Mouse (Mus musculus): ENCODE results near the gene Klhl21. TPM values are rescaled to one million over a fixed set of nuclear protein-coding genes. Genes with fewer than 3 reads are reported as not detected.
"Not testable (repeated sequence)": the region's sequence is repeated elsewhere in the genome, so short reads cannot be mapped to it uniquely, and the experiment has no call there.

The Klhl21 gene
- total RNA-seq, 2 experiments from 2014 or later, result 18.8 to 19.3 TPM

DNA sequence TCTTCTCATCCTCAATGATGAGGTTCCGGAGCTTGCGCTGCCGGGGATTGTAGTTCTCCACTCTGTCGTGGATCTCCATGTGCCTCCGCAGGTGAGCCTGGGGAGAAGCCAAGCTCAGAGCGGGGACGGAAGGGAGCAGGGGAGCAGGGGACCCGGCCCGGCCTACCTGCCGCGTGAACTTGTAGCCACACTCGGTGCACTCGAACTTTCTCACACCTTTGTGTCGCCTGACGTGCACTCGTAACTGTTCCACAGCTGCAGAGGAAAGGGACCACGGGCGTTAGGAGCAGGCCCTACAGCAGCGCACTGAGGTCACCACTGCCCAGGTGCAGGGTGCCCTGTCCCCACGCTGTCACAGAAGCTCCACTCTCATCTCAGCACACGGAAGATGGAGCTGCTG lies 11.4 kb downstream of the Klhl21 start:
- DNase-seq (ENCODE audit: low spot score in 2 of 2), result no peak

DNA sequence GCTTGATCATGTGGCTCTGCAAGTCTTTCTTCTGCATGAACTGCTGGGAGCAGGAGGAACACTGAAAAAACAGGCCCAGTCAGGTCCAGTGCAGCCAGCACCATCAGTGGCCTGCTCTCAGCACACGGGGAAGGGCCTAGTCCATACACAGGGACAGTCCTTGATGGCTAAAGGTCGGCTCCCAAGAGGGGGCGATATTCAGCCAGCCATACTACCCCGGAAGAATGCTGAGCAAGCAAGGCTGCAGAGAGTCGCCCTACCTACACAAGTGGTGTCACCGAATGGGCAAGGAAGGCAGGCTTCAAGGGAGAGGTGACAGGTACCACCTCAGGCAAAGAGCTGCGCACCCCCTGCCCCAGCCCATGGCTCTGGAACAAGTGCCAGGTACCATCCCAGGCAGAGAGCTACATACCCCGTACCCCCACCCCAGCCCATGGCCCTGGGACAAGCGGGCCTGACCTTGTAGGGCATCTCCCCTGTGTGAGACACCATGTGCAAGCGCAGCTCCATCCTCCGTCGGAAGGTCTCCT lies 13.0 kb downstream of the Klhl21 start:
- no peak for DNase-seq (ENCODE audit: low spot score in 2 of 2)

DNA sequence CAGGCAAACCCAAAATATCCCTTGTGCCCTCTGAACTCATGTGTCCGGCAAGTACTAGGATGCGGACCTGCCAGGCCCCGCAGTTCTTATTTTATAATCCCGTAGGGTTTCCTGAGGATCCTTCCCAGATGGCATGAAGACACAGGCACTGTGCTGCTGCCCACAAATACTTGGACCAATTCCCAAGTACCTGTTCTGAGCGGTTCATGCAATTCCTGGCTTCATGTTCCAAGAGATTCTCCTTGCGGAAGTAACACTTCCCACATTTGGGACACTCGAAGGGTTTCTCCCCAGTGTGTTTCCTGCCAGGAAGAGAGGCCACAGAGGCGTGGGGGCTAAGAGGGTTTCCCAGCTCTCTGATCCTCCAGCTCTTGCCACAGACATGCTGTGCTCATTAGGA lies 13.9 kb downstream of the Klhl21 start:
- no peak for DNase-seq (ENCODE audit: low spot score in 2 of 2)

DNA sequence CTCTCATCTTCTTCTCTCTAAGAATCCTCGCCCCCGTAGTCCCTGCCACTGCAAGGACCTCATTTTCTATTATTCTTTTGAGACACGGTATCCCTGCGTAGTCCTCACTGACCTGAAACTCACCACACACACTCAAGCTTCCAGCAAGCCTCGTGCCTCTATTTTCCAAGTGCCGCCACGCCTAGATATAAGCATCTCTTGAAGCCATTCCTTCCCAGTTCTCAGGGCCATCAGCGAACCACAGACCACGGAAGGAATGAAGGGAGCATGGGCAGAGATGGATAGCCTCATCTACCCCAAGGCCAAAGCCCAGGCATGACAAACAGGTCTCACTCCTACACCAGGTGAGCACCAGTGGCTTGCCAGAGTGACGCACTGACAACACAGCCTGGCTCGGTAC lies 15.9 kb downstream of the Klhl21 start:
- DNase-seq (ENCODE audit: low spot score in 2 of 2), result no peak

DNA sequence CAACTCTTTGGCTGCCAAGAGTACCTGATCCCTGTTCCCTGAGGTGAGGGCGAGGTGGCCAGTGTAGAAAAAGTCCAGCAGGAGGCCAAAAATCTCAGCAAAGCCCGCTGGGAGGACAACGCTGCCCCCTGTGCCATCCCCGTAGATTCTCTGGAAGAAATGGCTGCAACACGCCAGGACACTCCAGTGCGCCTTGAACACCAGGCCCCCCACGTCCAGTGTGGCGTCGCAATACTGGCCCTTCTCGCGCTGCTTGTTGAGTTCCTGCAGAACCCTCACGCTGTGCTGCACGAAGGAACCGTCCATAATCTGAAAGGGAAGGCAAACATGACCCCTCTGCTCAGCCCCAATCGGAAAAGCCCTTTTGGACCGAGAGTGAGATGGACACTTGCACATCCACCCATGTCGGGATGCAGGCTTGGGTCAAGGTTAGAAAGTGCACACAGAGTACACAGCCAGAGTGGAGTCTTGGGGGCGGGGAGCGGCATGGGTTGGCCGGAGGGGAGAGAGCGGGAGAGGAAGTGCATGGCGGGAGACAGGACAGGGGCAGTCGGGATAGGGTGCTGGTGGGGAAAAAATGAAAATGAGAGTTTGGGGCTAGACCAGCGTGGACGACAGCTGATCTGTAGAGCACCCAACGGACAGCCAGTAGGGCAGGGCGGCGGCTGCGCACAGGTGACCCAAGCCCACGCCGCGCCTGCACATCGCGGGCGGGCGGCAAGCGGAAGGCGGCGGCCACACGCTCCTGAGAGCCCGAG lies 18.3 kb downstream of the Klhl21 start:
- DNase-seq (ENCODE audit: low spot score in 2 of 2), result no peak

DNA sequence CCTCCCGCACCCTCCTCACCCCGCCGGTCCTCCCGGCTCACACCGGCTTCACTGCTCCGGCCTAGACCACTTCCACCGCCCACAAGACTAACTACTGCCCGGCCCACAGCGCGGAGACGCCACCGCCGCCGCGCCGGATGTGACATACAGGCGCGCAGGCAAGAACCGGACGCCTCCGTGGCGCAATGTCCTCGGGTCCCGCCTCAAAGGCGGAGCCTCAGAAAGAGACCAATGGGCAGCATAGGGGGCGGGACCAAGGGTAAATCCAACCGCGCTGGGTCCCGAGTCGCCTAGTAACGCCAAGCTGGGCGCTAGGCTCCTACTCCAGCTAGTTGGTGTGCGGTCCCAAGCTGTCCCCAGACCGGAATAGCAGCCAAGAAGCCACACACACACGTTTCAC lies 18.9 kb downstream of the Klhl21 start, which contains the start of gene Zbtb48:
TSS of gene Zbtb48 (minus strand) at position 148 of the 400 bp plus-strand sequence.
- peak; percentile 85 to 96 for DNase-seq (ENCODE audit: low spot score in 2 of 2)

DNA sequence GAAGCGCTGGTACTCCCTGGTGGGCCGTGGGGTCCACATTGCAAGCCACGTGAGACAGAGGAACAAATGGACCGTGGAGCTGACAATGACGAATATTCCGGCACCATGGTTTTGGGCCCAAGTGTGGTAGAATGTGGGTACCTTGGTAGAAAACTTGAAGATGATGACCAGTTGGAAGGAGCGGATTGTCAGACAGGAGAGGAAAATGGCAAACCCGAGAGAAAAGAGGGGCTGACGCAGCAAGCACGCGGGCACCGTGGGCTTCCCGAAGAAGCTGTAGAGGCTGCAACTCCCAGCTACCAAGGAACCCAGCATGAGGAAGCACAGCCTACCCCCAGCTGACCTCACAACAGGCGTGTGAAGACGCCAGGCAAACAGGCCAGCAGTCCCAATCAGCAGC lies 19.9 kb downstream of the Klhl21 start:
- no peak for DNase-seq (ENCODE audit: low spot score in 2 of 2)

DNA sequence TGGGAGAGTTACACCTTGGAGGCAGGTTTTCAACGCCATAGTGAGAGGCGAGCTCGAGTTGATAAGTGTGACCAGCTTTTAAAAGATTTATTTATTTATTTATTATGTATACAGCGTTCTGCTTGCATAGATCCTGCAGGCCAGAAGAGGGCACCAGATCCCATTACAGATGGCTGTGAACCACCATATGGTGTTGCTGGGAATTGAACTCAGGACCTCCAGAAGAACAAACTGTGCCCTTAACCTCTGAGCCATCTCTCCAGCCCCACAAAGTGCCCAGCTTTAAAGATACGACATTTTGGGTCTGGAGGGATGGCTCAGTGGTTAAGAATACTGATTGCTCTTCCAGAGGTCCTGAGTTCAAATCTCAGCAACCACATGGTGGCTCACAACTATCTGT lies 20.5 kb downstream of the Klhl21 start:
- DNase-seq (ENCODE audit: low spot score in 2 of 2), result no peak

DNA sequence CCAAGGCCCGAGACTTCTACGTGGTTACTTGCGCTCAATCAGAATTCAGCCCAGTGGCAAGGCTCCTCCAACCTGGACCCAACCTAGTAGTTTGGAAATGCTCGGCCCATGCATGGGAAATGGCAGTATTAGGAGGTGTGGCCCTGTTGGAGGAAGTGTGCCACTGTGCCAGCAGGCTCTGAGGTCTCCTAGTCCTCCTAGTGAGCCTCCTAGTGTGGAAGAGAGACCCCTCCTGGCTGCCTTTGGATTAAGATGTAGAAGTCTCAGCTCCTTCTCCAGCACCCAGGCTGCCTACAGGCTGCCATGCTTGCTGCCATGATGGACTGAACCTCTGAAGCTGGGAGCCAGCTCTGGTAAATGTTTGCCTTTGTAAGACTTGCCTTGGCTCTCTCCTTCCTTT lies 21.4 kb downstream of the Klhl21 start:
- no peak for DNase-seq (ENCODE audit: low spot score in 2 of 2)

DNA sequence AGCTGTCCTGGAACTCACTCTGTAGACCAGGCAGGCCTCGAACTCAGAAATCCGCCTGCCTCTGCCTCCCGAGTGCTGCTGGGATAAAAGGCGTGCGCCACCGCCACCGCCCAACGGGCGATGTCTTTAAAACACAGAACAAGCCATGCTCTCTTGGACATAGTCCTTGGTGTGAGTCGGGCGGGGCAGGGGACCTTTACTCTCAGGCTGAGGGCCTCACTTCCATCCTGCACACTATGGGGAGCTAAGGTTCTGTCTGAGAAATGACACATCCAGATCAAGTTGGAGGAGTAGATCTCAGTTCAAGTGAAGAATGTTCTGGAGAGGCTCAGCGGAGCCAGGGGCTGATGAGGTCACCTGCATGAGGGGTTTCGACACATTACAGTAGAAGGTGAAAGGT lies 24.3 kb downstream of the Klhl21 start:
- no peak for DNase-seq (ENCODE audit: low spot score in 2 of 2)

DNA sequence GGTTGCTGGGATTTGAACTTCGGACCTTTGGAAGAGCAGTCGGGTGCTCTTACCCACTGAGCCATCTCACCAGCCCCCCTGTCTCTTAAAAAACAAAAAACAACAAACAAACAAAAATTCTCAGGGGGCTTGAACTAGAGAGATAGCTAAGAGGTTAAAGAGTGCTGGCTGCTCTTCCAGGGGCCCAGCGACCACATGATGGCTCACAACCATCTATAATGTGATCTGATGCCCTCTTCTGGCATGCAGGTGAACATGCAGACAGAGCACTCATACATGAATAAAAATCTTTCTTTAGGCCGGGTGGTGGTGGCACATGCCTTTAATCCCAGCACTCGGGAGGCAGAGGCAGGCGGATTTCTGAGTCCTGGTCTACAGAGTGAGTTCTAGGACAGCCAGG lies 27.9 kb downstream of the Klhl21 start:
- DNase-seq (ENCODE audit: low spot score in 2 of 2), result not testable (repeated sequence)

DNA sequence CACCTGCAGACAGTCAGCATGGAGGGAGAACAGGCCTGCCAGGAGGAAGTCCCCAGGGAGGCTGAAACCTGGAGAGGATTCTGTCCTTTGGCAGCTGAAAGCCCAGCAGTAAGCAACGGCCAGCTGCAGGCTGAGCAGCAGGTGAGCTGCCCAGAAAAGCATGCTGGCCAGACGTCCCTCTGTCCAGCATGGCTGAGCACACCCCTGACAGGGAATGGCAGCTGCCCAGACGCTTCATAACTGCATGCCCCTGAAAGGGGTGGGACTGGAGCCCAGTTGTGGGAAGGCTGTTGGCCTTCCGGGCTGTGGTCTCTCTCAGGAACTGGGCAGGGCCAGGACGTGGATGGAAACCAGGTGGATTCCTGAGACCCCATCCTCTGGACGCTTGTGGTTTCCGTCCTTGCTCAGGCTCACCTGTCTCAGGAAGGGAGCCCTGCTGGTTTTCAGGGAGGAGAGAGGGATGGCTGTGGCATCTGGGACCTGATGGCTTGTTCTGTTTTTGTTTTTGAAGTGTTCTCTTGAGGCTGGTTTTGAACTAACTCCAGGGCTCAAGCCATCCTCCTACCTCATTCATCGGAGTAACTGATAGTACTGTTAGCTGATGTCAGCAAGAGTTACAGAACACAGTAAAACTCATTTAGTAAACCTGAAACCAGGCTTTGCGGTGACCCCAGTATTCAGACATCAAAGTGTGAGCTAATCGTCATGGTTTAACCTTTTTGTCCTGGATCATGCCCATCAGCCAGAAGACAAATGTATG lies 29.8 kb downstream of the Klhl21 start, which contains the start of gene Tas1r1:
TSS of gene Tas1r1 (minus strand) at position 344 of the 760 bp plus-strand sequence.
- DNase-seq (ENCODE audit: low spot score in 2 of 2), result no peak

DNA sequence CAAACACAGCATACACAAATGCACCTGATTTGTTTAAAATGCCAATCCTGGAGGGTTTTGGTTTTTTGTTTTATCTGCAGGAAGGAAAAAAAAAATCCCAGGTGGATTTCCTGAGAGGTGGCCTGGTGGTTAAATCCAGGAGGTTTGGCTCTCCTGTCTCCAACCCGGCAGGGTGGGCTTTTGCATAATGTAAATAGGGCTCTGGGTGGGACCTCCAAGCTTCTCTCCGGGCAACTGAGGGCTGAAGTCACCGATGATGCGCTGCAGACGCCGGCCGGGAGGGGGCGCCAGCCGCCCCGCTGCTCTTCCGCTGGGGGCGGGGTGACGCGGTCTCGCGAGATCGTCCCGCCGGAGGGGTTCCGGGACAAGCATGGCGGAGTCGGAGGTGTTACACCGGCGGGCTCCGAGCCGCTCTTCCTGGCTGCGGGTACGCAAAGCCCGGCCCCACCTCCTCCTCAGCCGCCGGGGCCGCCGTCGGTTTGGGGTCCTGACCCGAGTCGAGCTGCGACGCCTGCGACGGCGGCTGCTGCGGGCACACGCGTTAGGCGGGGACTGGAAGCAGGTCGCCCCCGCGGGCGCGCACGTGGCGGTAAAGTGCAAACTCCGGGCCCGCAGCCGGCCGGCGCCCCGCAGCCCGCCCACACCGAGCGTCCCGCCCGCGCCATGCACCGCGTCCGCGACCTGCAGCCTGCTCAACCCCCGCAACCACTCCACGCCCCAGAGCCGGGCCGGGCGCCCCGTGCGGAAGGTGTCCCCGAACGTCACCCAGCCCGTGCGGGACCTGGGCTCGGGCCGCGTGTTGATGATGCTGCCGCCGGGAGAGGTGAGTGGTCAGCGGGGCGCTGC lies 30.6 kb downstream of the Klhl21 start, which contains the start of gene Nol9:
TSS of gene Nol9 (plus strand) at position 337 of the 846 bp plus-strand sequence.
- peak; percentile 85 to 89 for DNase-seq (ENCODE audit: low spot score in 2 of 2)

DNA sequence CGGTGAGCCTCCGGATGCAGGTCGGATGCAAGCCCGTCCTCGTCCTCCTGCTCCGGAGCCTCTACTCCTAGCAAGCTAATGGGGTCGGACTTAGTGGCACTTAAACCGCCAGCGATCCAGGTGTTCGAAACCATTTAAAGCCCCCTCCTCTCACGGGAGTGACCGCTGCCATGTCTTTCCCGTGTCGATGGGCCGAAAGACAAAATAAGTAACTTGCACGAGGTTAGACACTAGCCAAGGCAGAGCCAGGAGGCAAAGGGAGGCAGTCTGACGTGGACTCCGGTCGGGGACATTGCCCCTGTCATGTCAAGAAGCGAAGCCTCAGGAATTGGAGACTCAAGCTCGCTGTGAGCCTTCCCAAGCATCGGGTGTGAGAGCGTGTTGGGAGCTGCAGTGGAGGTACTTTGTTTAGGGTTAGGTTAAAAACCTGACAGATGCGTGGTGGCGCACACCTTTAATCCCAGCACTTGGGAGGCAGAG lies 31.3 kb downstream of the Klhl21 start:
- DNase-seq (ENCODE audit: low spot score in 2 of 2), result no peak

DNA sequence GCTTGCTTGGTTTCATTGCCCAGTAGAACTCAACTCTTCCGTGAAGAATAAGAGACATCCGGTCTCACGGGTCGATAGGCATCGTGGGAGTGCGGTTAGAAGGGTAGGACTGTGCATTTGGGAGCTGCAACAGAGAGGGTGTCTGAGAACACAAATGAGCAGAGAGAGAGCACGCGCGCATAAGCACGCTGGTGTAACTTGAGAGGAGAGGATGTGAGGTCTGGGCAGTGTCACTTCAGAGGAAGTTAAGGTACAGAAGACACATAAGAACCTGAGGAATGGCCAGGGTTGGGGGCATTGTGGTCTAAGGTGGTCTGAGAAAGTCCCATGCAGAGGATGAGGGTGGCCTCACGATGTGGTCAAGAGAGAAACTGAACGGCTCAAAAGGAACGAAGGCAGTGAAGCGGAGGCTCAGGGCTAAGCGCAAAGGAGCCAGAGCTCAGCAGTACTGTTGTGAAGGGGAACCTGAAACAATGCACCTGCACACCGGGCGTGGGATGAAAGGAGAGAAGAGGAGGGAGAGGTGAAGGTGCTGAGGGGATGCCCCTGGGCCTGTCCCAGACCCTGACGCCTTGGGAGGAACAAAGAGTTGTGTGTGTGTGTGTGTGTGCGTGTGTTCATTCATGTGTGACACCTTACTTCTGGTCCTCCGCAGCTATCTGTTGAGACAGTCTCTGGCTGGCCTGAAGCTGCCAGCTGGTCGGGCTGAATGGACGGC lies 33.5 kb downstream of the Klhl21 start:
- DNase-seq (ENCODE audit: low spot score in 2 of 2), result no peak

DNA sequence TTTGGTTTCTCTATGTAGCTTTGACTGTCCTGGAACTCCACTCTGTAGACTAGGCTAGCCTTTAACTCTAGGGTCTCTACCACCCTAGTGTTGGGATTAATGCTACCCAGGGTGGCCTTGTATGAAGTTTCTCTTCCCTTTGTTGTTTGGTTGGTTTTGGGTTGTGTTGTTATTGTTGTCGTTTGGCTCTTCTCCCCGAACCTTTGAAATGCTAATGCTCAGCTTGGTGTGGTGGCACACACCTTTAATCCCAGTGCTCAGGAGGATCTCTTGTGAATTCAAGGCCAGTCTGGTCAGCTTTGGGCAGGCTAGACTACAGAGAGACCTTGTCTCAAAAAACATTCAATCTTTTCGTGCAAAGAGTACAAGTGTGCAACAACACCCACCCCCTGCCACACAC lies 34.6 kb downstream of the Klhl21 start:
- DNase-seq (ENCODE audit: low spot score in 2 of 2), result no peak

DNA sequence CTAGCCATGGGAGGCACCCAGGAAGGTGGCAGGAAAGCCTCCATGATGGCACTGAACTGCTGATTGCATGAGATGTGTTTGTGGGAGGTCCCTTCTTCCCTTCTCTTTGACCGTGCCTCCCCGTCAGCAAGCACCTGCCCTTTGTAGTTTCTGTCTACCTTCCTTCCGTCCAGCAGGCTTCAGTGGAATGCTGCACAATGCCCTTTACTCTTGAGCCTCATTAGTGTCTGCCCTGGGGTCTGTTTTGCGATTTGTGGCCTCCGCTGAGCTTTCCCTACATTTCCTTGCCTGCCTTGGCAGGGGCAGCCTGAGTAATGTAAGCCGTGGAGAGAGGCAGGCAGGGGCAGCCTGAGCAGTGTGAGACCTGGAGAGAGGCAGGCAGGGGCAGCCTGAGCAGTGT lies 36.0 kb downstream of the Klhl21 start:
- no peak for DNase-seq (ENCODE audit: low spot score in 2 of 2)

DNA sequence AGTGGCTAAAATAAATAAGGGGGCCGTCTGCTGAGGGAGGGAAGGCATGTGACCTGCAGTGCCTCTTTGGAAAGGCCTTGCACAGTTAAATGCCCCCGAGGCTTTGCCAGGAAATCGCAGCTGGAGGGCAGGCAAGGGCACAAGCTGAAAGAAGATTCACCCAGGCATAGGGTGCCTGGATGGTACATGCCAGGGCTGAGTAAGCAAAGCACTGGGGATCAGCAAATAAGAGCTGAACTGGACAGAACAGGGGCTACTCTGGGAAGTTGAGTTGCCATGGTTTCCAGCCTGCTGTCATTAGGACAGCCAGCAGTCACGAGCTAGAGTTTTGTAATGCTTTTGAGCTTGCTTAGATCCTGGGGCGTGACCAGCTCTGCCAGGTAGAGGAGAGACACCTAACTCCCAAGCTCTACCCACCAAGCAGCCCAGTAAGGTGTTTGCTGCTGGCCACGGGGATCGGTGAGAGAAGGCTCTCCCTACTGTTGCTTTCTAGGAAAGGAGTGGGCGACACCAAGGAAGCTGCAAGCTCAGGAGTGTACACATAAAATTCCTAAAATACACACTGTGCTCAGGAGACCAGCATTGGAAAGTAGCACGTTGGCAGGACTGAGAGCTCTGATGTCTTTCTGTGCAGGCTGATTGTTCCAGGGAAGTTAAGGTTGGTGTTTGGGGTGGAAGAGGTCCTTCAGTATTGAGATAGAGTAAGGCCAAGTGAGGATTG lies 53.9 kb downstream of the Klhl21 start:
- DNase-seq (ENCODE audit: low spot score in 2 of 2), result no peak

DNA sequence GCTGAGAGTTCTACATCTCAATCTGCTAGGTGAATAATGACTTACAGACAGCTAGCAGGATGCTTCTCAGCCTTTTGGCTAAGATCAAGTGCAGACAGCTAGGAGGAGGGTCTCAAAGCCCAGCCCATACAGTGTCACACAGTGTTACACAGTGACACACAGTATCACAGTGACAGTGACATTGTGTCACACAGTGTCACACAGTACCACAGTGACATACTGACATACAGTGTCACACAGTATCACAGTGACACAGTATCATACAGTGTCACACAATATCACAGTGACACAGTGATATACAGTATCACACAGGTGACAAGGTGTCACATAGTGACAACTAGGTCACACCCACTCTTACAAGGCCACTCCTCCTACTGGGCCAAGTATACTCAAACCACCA lies 58.7 kb downstream of the Klhl21 start:
- no peak for DNase-seq (ENCODE audit: low spot score in 2 of 2)
